Mouse (Mus musculus): ENCODE measurements at regions not wholly inside any gene's neighbourhood (a gene's known extent, or its start where the extent isn't known, plus 50 kb on each side); places are given as distances from the start of the nearest gene placed in this dataset.
"Not testable (repeated sequence)": the region's sequence is repeated elsewhere in the genome, so short reads cannot be mapped to it uniquely, and the experiment has no call there.

GRCm38 (mm10) chr14:15061966-15062860 is 259.0 kb downstream of the Nek10 start:
- DNase-seq = no peak

GRCm38 (mm10) chr14:15062861-15063418 is 259.7 kb downstream of the Nek10 start:
- DNase-seq = peak in 1 of 2 experiments; percentile 5

DNA sequence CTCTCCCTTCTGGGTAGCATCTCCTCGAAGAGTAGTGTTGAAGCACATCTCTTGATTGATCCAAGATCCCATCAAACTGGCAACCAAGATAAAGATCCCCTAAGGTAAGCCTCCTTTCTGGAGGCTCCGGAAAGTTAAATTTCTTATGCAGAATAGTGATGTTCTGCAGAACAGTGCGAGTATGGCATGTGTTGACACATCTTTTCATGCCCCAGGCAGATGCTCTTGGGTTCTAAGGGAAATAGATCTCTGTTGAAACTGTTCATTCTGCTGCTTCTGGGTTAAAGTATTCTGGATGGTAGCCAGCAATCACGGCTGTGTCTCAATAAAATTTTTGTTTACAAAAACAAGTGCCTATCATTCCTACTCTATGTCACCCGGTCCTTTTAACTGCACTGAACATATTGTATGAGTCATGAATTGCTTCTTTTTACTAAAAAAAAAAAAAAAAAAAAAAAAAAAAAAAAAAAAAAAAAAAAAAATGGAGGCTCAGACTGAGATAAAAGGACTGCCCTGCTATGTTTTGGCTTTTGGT is 261.8 kb downstream of the Nek10 start:
- peak in 1 of 2 experiments; percentile 5 for DNase-seq

GRCm38 (mm10) chr14:15075877-15076276 is 272.7 kb downstream of the Nek10 start:
- no peak for DNase-seq

GRCm38 (mm10) chr14:15082889-15083288 is 279.7 kb downstream of the Nek10 start:
- DNase-seq = no peak

DNA sequence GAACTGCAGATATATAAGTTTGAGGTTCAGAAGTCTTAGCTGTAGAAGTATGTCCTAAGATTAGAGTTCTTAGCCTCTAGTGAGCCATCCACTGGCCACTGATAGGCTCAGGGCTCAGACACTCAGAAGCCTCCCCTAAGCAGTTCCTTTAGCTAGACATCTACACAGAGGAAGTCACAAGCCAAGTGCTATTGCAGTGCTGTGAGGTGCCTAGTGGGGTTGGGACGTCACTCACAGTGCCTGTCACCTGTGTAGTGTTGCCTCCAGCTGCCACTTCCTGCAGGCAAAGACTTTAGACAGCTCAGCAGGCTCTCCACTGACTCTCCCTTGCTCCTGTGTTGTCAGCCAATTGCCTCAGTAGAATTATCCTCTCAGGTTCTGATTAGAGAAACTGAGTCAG is 280.6 kb downstream of the Nek10 start:
- no peak for DNase-seq

DNA sequence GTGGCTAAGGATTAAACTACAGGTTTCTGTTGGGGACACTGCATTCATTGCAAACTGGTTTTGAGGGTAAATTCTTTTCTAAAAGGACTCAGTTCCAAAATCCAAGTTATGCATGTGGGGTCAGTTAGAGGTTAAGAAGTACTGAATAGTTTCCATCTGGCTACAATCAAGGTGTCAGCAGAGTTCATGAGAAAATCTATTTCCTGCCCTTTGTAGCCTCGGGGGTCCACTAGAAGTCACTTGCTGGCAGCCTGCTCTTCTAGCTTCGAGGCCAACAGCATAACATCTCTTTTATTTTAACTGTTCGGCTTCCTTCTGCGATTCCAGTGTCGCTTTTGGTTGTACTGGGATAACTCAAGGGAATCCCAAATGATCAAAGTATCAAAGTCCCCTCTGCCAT is 283.8 kb downstream of the Nek10 start:
- no peak for DNase-seq

GRCm38 (mm10) chr14:15096865-15097264 is 293.6 kb downstream of the Nek10 start:
- DNase-seq = no peak

DNA sequence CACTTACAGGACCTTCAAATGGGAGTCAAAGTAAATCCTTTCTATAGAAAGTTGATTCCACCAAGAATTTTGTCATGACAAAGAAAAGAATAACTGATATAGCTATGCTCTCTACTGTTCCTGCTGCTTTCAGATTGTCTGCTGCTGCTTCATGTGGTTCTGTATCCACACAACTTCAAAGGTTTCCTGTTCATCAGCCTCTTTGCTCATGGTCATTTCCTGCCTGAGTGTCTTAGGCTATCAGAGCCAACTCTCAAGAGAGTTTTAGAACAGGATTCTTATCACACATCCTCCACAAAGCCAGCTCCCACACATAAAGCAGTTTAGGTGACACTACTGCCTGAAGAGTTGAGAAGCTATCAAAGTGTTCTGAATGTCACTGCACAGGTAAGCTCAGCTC is 296.7 kb downstream of the Nek10 start:
- no peak for DNase-seq

DNA sequence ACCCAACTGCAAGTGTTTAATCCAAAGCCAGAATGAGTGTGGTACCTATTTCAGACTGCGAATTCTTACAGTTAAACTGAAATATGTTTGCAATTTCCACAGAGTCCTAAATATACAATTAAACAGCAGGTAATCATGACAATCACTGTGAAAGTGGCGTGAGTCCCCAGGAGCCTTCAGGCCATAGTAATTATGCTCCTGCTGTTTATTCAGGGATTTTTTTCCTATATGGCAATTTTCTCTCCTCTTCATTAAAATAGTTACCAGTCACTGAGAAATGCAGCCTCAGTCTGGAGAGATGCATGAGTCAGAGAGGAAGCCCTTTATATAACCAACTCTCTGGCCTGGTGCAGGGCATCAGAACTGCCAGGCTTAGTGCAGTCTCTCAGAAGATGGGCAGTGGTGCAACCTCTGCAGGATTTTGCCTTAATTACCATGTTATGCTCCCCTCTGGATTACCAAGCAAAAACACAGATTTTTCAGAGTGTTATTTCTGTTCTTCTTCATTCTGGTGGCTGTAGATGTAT is 304.6 kb downstream of the Nek10 start:
- DNase-seq = no peak

DNA sequence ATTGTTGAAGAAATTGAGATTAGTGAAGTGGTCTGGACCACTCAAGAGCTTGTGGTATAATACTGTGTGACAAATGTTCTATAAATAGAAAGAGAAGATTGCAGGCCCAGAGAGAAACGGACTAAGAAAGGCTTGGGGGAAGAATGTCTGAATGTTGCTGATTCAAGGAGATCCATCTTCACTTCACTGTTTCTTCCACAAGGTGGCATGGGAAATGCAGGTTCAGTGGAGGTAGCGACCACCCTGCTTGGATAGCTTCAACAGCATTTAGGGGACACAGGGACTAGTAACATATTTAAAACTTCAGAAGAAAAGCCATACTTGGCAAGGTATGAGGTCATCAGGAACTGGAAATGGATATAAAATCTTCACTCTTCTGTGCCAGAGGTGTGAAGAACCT is 316.5 kb downstream of the Nek10 start:
- DNase-seq = no peak

DNA sequence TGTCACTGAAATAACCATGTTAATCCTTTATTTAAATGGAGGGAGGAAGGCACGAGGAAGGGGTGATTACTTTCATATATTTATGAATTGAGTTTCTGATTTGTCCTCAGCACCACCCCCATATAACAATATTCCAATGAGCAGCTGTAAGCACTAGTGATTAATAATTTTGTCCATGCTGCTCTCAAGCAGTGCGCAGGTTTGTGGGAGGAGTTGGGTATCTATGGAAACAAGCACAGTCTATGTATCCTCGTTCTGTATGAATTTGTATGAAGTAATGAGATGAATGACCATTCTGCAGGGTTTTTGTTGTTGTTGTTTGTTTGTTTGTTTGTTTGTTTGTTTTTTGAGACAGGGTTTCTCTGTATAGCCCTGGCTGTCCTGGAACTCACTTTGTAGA is 310.6 kb downstream of the Lrrc3b start:
- no peak for DNase-seq

- DNase-seq = not testable (repeated sequence)
Measured at GRCm38 (mm10) chr14:15140871-15141270, 297.9 kb downstream of the Lrrc3b start.

DNA sequence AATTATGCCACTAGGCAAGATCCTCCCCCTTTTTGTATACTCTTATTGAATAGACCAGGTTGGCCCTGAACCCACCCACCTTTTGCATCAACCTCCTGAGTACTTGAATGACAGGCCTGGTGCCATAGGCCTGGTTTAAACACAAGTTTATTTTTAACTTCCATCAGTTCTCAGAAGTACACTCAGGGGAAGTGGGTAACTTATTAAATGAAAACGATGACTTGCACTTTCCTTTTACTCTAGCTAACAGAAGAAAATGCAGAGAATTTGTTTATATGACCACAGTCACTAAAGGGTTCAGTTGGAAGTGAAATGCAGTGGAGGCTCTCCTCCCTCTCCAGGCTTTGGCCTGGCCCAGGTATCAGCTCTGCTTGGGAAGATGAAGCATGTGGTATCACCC is 295.9 kb downstream of the Lrrc3b start:
- no peak for DNase-seq

GRCm38 (mm10) chr14:15148516-15148915 is 290.3 kb downstream of the Lrrc3b start:
- no peak for DNase-seq
